Mouse (Mus musculus): Measurements from ENCODE around the gene Dnph1.
A peak's percentile ranks its signal among the peaks of the same experiment; 100 is the strongest.

GRCm38 (mm10) chr17:46549193-46549592, 52.7 kb downstream of the Dnph1 start:
- TF ChIP-seq CTCF (IDR thresholded peaks at IDR 0.05; ENCODE audit: low read depth) (peak; percentile 56), EP300 (IDR thresholded peaks at IDR 0.05; ENCODE audit: low read depth) (no peak)

All from heart, postnatal 0 days (tissue).